Mouse (Mus musculus): ENCODE results near the gene Prss41.
"Not testable (repeated sequence)": the region's sequence is repeated elsewhere in the genome, so short reads cannot be mapped to it uniquely, and the experiment has no call there.

Gene Prss41

DNA sequence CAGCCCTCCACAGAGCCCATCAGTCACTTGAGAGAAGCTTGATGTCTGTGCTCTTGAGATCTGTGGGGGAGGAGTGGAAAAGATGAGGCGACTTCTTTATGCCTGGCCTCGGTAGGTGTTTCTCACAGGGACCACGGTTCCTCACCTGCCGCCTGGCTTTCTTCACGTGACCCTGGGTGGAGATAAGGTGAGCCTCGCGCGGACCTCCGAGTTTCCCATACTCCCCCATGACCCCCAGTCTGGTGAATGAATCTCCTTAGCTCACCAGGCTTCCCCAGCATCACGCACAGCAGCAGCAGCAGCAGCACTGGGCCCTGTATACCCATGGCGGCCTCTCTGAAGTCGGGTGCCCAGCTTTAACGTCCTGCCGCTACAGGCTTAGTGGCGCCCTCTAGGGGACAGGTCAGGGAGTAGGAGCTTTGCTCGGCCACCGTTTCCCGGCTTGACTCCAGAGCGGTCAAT, at the start of gene Prss41, which contains the start of gene Prss32:
TSS of gene Prss41 (minus strand) at position 361 of the 462 bp plus-strand sequence.
TSS of gene Prss32 (plus strand) at position 44 of the 462 bp plus-strand sequence.
- DNase-seq, result peak; percentile 63

DNA sequence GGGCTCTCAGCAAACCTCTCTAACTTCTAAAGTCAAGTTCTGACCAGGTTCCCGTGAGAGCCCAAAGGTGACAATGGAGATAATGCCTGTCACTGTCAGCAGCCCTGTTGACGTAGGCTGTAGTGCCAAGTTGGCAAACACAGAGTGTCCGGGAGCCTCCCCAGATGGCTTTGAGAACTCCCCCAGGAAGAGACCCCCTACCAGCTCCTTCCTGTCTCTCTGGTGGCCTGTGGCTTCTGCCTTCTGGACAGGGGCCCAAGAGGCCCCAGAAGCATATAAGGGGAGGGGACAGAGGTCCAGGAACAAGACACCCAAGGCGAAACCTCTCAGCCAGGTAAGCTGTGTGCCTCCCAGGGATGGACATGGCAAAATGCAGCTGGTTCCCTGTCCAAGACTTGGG, 36.6 kb upstream of the Prss41 start, which contains the start of the genes Dcpp1 and Dcpp2:
TSS of gene Dcpp1 (plus strand) at position 301 of the 400 bp plus-strand sequence.
TSS of gene Dcpp2 (plus strand) at position 305 of the 400 bp plus-strand sequence.
- DNase-seq, result not testable (repeated sequence)

DNA sequence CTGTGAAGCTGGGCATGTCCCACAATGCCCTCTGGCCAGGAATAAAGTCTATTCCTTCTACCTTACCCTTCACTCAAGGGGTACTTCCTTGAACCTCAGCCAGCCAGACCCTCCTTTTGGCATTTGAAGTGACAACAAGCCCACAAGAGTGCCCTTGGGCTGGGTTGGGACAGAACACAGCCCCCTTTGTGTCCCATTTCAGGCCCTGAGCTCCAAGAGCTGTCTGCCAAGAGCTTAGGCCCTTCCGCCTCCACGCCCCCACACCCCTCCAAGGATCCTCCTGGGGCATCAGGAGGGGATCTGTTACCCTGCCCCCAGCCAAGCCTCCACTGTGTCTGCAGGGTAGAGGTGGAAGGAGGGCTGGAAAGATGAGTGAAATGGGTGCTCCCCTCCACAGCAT, 33.2 kb upstream of the Prss41 start:
- no peak for DNase-seq

DNA sequence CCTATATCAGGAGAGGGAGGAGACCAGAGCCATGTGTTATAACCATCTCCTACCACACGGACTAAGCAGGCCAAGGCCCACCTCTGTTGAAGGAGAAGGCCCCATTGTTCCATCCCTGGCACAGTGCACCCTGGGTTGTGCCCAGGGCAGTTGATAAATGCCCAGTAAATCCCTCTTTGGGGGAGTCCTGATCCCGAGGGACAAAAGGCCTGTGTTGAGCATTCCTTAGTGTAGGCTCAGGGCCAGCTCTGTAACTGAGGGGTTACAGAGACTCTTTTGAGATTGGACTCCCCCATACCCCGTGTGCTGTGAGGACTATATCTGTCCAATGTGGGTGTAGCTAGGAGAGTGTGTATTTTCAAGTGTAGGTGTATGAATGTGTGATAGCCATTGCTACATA, 32.8 kb upstream of the Prss41 start:
- DNase-seq, result peak; percentile 19

DNA sequence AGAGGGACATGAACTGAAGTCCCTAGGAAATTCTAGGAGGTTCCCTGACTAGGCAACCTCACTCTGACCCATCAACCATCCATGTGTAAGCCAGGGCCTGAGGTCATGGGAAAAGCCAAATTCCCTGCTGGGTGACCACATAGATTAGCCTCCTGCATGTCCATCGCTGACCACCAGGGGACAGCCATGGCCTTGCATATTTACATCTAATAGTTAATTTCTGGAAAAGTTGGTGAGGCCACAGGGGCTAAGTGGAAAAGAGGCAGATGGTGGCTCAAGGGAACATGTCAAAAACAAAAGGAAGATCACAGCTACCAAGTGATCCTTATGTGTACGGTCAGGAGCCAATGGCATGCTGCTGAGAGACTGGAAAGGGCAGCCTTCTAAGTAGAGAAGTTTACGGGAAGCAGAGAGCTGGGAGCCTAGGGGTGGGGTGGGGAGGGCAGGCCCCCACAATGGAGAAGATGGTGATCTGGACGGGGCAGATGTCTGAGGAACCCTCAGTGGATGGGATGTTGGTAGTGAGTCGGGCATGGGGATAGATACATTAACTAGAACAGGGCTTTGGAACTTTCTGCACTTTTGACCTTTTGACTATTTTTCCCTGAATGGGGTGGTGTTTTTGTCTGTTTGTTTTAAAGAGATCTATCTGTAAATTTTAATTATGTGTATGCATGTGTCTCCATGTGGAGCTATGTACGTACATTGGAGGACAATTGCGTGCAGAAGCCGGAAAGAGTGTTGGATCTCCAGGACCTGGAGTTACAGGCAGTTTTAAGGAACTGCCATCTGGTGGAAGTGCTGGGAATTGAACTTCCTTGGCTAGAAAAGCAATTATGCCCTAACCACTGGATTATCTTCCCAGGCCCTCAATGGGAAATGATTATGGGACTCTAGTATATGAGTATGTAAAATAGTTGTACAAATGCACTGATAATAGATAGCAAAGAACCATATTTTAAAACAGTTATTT, 30.2 kb upstream of the Prss41 start:
- peak; percentile 38 for DNase-seq

DNA sequence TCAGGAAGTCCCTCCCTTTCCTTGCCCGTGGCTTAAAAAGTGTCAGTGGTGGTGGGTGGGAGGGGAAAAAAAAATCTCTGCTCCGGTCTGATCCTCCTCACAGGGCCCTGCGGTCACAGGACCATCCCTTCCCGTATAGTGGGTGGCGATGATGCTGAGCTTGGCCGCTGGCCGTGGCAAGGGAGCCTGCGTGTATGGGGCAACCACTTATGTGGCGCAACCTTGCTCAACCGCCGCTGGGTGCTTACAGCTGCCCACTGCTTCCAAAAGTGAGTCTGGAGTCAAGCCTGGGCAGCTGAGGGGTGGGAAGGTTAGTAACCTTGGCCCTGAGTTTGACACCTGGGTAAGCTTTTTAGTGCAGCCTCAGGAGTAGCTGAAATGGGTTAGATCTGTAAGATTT, 24.5 kb upstream of the Prss41 start:
- no peak for DNase-seq

DNA sequence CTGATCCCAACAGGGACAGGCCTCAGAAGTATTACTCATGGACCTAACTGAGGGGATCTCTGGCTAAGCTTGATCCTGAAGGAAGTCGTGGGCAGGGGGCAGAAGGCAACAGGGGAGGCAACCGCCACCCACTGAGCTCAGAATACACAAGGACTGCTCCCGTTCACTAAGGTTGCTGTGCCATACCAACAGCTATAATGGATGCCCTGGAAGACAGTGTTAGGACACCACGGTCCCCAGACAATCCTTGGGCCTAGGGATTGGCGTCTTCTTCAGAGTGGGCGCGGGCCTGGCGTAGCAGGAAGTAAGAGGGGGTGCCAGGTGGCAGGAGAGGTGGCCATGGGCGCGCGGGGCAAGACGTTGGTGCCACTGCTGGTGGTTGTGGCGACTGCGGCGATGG, 23.8 kb upstream of the Prss41 start, which contains the start of gene Prss21:
TSS of gene Prss21 (plus strand) at position 301 of the 400 bp plus-strand sequence.
- DNase-seq, result no peak

DNA sequence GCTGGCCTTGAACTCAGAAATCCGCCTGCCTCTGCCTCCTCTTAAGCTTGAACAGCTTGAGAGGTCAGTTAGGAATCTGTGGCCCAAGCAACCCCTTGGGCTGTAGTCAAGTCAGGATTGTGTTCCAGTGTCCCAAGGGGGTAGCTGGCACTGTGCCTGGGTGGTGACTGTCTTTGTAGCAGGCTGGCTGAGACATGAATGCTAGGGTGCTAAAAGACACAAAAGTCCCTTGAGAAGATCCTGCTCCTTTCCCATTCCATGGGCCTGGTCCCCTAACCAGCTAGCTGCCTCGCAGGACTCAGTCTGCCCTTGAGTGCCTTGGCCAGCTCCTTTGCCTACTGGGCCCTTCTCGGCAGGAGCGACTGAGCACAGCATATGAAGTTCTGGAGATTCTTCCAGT, 19.0 kb upstream of the Prss41 start:
- no peak for DNase-seq

DNA sequence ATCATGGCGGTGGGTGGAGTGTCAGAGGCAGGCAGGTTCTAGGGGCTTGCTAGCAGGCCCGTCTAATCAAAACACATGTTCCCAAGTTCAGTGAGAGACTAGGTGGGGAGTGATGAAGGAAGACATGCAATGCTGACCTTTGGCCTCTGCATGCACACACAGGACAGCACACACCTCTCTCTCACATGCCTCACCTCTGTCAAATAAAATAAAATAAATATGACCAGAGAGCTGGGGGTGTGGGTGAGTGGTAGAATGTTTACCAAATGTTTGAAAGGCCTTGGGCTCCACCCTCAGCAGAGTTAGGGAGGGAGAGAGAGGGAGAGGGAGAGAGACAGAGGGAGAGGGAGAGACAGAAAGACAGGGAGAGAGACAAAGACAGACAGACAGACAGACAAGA, 13.9 kb upstream of the Prss41 start:
- DNase-seq, result no peak

DNA sequence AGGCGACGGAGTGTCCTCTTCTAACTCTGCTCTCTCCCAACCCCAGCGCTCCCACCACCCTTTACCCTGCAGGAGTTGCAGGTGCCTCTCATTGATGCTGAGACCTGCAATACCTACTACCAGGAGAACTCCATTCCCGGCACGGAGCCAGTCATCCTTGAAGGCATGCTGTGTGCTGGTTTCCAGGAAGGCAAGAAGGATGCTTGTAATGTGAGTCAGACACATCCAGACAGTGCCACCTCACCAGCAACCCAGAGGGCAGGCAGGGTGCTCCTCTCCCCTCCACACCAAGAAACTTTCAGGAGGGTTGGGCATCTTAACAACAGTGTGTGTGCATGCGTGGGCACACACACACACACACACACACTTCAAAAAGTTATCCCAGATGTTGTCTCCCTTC, 13.2 kb upstream of the Prss41 start:
- DNase-seq, result no peak

DNA sequence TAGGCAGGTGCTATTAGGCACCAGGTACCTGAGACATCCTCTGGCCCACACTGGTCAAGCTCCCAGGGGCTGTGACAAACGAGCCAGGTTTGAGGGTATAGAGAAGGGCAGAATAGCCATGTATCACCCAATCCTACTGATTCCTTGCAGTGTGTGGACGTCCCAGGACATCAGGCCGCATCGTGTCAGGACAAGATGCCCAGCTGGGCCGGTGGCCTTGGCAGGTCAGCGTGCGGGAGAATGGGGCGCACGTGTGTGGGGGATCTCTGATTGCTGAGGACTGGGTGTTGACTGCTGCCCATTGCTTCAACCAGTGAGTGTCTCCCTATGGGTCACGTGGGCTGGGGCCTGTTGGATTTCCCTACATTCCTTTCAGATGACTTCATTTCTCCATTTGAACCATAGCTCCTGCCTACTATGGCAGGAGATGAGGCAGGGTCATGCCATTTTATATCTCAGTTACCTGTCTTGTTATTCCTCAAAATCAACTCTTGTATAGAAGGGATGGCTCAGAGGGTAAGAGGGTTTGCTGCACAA, 10.3 kb upstream of the Prss41 start:
- DNase-seq, result no peak

DNA sequence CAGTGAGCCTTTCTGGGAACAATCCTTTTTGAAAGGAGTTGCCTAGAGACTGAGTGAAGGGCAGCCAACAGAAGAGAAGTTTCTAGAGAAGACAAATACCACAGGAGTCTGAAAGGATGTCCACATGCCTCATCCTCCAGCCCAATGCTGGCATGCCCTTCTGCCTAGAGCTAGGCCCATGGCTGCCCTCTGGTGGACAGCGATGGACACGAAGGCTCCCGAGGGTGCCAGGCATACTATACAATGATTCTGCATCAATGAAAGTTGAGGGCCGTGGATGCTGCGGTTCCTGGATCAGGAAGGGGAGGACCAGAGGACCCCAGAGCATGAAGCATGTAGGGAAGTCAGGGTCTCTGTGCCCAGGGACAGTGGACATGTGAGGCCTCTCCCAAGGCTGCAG, 9.3 kb upstream of the Prss41 start:
- peak; percentile 49 for DNase-seq

DNA sequence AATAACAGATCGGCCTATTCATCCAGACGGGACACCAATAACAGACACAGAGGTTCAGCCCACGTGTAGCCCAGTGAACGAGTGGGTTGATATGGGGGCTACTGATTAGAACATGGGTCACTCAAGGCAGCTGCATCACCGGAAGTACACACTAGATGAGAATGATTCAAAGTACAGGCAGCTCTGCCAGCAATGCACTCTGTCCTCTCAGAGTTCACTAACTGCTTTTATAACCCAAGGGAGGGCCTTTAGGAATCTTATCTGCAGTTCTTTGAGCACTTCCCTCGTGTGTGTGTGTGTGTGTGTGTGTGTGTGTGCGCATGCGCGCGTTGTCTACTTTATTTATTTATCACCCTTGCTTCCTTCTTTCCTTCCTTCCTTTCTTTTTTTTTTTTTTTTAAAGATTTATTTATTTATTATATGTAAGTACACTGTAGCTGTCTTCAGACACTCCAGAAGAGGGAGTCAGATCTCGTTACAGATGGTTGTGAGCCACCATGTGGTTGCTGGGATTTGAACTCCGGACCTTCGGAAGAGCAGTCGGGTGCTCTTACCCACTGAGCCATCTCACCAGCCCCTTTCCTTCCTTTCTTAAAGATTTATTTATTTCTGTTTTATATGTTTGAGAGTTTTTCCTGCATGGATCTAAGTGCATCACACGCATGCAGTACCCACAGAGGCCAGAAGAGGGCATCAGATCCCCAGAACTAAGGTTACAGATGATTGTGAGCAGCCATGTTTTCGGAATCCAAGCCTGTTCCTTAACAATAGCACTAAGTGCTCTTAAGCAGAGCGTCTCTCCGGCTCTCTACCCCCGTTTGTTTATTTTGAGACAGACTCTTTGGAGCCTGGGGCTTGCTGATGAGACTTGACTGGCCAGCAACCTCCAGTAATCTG, 7.1 kb upstream of the Prss41 start:
- DNase-seq, result peak; percentile 83

DNA sequence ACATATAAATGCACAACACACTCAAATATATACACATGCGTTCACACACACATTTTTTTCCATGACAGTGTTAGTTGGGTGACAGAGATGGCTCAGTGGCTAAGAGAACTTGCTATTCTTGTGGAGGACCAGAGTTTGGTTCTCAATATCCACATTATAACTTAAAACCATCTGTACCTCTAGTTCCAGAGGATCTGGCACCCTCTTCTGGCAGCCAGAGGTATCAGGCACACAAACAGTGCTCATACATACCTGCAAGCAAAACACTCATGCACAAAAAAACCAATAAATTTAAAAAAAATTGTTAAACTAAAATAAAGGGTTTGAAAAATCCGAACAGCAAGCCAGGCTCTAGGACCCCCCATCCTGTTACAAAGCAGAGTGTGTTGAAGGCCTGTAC, 6.1 kb upstream of the Prss41 start:
- no peak for DNase-seq

DNA sequence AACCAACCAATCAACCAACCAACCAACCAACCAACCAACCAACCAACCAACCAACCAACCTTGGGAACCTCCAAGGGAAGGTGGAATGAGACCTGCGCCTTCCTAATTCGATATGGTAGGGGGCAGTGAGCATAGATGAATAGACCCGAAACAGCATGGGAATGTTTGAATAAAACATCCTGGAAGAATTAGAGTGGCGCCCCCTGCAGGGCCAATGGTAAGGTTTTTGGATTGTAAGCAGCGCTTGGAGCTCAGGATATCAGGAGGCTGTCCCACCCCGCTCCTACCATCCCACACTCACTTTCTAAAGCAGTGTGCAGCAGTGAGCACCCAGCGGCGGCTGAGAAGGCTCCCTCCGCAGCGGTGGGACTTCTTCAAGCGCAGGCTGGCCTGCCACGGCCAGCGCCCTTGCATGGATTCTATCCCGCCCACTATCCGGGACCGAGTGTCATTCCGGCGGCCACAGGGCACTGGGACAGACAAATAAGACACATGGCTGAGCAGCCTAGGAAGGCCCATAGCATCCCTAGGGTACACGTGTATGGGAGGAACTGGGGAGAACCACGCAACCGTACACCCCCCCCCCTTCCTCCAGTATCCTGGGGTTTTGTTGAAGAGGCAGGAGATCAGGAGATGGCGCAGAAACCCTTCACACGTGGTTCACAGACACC, 696 bp downstream of the Prss41 start:
- no peak for DNase-seq

DNA sequence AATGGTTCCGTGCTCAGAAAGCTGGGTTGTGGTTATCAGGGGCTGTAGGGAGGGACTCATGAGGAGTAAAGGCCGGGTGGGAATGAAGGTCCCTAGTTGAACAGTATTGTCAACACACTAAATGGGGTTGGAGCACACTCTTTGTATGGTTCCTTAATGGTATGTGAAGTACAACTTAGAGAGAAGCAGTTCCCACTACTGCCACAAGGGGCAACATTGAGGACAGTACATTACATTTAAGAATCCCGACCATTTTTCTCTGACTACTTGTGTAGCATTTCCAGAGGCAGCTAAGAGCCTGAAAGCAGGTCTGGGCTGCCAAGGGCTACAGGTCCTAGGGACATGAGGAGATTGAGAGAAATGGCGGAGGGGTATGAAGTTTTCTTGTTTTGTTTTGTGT, 2.8 kb downstream of the Prss41 start:
- DNase-seq, result peak; percentile 76

DNA sequence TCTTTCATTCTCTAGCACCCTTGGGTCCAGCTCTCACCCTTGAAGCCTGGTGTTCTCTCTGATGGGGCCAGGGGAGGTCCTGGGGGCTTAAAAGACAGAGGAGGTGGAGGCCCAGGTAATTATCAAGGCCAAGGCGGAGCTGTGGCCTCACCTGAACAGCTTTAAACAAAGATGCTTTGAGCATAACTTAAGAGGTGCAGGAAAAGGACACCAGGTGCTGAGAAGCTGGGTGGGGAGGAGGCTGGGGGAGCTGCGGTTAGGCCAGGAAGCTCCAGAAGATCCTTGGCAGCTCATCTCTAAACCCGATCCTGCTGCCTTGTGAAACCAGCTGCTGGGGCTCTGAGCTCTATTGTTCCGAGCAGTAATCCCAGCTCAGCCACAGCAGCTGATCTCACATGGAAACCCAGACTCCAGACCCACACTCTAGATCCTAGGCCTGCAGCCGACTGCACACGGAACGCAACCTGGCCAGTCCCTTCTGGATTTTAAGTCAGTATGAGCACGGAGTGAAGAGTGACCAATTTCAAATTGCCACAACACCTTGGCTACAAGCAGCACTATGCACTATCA, 7.9 kb downstream of the Prss41 start, which contains the start of gene Prss33:
TSS of gene Prss33 (minus strand) at position 51 of the 570 bp plus-strand sequence.
- no peak for DNase-seq

DNA sequence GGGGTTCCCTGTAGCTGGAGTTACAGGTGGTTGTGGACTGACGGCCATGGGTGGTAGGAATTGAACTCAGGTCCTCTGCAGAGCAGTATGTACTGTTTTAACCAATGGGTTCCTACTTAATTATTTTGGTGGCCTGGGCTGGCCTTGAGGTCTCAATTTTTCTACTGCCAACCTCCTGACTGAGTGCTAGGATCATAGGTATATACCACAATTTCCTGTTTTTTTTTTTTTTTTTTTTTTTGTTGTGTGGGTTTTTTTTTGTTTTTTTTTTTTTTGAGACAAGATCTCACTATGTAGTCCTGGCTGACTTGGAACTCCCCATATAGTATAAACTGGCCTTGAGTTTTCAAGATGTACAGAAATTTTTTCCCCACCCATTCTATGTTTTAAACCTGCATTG, 12.8 kb downstream of the Prss41 start:
- DNase-seq, result no peak

DNA sequence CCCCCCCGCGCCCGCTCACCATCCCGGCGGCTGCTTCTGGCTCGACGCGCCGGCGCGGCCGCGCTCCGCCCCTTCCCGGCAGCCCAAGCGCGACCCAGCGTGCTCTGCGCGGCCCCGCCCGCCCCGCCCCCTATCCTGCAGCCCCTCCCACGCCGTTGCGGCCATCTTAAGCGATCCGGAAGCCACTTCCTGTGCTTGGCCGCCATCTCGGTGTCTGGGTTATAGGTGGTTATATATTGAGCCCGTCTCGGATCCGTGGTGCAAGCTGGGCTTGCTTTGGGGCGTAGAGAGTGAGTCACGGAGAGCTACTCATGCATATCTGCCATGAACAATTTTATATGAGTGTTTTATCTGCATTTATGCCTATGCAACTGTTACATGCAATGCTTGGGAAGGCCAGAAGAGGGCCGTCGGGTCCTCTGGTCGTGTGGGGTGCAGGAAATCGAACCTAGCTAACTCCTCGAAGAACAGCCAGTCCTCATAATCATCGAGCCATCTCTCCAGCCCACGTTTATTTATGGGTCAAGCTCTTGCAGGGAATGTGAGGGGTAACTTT, 14.8 kb downstream of the Prss41 start, which contains the start of gene Elob:
TSS of gene Elob (minus strand) at position 73 of the 556 bp plus-strand sequence.
- peak; percentile 83 for DNase-seq

DNA sequence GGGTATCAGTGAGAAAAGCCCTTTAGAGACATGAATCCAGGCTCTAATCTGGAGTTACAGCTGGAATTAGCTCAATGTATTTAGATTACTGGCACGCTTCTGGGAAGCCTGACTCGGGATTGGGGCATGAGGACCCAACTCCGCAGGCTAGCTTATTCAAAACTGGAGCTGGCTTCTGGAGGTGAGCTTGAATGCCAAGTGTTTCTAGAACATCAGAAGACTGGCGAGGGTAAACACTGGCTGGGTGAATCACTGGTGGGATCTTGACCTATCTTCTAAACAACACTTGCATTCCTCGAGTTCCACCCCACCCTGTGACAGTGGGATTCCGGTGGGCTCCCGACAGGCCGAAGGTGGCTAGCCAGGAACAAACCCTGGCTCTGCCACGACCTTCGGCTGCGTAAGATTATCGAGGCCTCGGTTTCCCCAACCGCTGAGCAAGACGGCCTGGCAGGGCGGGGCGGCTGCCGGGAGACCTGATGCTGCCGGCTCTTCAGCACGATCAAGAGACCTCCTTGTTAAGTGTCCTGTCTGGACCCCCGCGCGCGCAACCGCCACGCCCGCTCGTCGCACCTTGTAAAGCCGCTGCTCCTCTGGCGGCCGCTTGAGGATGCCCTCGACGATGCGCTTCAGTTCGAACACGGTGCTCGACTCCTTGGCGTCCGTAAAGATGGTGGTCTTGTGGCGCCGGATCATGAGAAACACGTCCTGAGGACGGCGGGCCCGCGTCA, 15.5 kb downstream of the Prss41 start:
- peak; percentile 66 for DNase-seq

DNA sequence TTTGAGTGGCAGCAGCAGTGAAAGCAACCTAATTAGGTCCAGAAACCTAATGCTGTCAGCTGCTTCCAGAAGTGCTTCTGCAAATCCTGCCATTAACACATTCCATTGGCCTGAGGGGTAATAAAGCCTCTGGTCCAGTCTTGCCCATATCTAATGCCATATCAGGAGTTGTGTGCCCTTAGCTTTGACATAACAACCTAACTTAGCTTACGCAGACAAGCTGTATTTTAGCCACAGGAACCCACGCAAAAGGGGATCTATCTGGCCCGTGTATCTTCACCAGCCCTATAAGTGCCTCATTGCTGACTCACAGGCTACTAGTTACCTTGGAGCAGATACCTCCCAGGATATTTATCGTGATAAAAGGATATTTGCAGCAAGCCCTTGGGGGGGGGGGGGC, 18.4 kb downstream of the Prss41 start:
- no peak for DNase-seq

Data from right cerebral cortex, postnatal 4 days (tissue).